Mouse (Mus musculus) heart, adult 9 months (tissue): ENCODE results near the gene Scin.
A peak's percentile ranks its signal among the peaks of the same experiment; 100 is the strongest.
"Not testable (repeated sequence)": the region's sequence is repeated elsewhere in the genome, so short reads cannot be mapped to it uniquely, and the experiment has no call there.

ENCODE experiments used
- DNase-seq, 2 experiments: peaks; one replicate each; pipeline ENCODE4 v3.0.0; 2022; ENCODE audit warnings: low spot score in 2 of 2

Scin gene

DNA sequence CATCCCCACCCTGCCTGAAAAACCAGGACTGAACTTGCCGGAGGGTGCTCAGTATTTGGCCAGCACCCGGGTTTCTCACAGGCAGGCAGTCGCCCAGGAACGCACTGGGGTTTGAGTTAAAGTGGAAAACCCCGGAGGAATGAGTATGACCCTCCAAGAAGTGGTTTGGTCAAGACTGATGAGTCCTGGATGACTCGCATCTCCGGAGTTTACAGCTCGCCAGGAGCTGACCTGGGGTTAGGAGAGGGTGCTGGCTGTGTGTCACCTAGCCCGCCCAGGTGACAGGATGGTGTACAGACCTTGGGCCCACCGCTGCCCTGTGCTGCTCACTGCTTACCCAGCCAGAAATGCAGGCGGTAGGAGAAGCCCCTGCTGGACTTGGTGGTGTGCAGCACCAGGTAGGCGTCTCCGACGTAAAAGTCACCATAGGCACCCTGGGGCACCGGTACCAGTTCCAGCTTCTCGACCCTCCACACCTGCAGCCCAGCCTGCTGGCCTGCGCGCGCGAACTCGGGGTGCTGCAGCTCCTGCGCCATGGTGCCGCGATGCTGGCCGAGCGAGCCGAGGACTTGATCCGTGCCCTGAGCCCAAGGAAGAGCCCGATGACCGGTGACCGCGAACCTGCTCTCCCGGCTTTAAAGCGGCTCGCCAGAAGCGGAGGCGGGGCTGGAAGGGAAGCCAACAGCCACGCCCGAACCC is at the start of gene Scin:
TSS of gene Scin (minus strand) at position 656 of the 699 bp plus-strand sequence.
- DNase-seq, result no peak

DNA sequence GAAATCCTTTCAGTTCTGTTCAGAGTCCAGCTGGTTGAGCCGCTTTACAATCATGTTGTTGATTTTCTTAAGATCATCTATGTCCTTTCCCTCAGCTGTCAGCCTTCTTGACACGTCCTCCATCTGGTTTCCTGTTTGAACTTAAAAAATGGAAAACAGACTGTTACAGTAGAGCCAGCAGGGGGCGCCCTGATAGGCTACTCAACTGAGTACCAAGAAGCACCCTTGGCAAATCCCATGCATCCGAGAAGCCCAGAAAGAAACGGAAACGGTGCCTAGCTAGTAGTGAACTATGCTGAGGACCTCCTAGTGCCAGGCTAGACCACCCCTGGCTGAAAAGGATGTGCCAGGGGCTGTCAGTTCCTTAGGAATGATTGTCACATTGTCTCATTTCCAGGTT is 43.1 kb upstream of the Scin start:
- no peak for DNase-seq

DNA sequence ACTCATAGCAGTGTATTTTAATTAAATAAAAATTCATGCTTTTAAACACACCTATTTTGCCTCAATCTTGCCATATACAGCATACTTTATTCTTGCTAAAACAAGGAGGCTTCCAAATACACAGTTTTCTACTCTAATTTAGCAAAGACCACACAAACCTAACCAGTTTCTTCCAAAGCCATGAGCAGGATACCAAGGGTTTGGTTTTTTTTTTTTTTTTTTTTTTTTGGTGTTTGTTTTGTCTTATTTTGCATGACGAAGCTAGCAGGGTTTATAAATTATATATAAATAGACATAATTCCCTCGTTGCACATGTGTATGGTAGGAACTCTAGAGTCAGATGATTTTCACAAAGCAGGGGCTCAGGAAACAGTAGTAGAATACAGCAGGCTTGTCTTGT is 42.1 kb upstream of the Scin start:
- no peak for DNase-seq

DNA sequence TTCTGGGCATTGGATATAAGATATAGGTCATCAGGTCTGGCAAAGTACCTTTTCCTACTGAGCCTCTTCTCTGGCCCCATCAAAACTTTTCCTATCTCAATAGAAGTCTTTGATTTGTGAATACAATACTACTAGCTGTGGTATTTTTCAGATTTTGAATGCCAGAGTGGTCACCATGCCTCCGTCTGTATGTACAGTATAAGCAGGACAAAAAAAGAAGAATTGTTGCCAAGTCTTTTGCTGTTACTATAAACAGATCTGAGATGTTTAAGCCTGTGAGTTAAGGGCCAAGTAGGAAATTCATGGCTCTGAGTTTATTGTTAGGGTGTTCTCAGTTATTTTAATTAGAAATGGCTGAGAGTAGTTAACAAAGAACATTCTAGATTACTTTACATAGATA is 41.1 kb upstream of the Scin start:
- not testable (repeated sequence) for DNase-seq

DNA sequence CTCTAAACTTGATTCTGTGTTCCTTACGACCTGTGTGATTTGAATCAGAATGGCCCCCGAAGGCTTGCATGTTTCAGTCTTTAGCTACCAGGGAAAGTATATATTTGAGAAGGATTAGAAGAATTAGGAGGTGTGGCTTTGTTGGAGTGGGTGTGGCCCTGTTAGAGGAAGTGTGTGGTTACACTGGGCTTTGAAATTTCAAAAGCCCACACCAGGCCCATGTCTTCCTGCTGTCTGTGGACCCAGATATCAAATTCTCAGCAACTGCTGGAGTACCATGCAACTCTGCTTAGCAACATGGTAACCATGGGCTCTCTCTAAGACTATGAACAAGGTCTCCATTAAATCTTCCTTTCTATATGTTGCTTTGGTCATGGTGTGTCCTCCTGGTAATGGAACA is 37.6 kb upstream of the Scin start:
- no peak for DNase-seq

DNA sequence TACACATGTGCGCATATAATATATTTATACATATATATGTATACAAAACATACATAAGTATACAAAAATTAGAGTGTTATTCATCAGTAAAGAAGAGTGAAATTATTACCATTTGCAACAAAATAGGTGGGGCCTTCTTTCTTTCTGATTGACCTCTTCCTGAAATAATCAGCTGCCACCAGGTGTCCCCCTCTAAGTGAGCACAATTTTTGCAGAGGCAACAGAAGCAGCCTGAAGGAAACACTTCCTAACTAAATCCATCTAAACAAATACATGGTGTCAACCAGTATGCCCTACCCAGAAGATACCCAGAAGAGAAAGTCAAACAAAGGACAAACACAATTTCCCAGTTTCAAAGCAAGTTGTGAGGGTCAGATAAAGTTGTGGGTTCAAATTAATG is 35.6 kb upstream of the Scin start:
- no peak for DNase-seq

DNA sequence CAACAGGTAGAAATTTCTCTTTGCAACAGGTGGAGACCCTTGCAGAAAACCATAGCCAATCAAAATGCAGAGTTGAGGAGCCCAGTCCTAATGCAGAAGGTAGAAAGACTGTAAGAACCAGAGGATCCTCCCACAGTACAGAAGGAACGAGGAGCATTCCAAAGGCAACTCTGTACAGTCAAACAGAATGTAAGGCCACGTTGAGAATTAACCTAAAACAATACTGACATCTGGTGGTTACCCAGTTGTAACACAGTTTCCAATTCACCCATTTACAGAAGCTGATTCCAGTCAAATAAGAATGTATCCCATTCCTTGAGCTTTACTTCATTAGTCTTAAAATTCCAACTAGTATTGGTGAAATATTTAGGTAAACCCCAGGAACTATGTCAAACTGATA is 30.6 kb upstream of the Scin start:
- DNase-seq, result peak in 1 of 2 experiments; percentile 12

DNA sequence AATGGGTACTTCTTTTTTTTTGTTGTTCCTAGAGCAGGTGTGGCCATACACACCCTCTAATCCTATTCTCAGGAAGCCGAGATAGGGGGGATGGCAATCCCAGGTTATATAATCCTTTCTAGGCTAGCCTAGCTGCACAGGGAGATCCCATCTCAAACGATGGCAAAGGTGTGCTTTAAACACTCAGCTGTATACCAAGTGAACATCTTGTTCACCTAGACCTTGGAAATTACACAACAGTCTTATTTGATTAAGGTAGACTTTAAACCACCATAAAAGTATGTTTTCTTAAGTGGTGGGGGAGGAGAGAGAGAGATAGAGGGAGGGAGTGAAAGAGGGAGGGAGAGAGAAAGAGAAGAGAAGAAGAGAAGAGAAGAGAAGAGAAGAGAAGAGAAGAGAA is 26.7 kb upstream of the Scin start:
- no peak for DNase-seq

DNA sequence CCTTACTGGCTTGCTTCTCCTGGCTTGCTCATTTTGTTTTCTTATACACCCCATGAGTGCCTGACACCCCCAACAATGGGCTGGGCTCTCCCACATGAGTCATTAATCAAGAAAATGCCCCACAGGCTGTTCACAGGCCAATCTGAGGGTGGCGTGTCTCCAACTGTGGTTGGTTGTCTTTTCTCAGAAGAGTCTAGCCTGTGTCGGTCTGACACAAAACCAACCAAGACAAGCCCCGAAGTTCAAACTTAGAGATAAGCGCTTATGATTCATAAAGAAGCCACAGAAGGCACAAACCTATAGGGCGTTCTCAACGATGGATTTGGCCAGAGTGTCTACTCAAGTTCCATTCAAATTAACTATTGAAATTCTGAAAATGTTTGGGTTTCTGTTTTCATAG is 20.2 kb upstream of the Scin start:
- DNase-seq, result no peak

DNA sequence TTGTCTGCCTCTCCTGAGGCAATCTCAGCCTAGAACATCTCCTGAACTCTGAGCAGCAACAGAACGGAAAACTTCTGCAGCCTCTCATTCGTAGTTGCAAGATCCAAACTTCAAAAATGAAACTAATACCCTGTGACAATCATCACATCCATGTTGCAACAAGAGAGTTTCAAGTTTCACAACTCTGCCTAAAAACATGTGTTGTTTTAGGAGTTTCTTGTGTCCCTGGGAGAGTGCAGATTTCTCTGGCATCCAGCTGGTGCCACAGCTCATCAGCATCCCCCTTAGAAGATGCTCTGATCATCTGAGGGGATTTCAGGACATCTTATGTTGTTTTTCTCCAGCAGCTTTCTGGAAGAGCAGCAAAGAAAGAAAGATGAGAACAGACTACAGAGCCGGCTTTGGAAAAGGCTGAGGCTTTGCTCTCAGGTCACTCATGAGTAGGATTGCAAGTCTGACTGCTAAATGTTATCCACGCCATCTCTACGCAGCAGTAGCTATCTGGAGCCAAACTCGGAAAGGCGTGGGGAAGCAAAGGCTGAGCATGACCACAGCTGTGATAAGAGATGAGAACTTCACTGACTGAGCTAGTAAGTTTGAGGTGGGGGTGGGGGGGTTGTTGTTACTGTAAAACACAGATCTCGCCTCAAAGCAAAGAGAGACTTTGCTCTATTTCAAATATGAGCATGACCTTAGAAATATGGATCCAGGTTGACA is 18.5 kb upstream of the Scin start:
- no peak for DNase-seq

DNA sequence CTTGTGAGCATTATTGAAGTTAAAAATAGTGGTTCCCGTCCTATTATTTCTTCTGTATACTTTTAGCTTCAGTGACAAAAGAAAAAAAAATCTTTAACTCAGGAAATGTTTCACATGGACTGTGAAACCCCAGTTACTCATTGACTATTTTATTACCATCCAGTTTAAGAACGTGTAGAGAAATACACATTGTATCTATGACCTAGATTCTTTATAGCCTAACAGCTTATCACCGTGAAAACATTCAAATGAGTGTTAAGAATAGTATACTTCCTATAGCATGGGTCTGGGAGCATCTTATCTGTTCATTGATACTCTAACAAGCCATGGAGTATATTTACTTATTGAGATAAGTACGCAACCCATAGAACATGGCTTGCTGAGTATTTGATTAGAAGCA is 13.3 kb upstream of the Scin start:
- no peak for DNase-seq

DNA sequence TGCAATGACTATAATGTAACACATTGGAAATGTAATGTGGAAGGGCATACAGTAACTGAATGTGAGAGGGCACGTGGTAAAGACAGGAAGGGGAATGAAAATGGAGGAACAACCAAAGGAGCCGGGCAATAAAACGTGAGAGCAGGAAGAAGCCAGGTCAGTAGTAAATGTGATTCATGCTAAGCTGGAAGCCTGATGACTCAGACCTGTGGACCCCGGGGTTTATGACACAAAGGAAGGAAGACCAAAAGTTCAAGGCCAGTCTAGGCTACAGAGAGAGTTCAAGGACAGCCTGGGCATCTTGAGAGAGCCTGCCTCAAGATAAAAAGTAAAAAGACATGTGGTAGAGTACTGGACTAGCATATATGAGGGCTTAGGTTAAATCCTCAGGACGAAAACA is 12.5 kb upstream of the Scin start:
- DNase-seq, result no peak

DNA sequence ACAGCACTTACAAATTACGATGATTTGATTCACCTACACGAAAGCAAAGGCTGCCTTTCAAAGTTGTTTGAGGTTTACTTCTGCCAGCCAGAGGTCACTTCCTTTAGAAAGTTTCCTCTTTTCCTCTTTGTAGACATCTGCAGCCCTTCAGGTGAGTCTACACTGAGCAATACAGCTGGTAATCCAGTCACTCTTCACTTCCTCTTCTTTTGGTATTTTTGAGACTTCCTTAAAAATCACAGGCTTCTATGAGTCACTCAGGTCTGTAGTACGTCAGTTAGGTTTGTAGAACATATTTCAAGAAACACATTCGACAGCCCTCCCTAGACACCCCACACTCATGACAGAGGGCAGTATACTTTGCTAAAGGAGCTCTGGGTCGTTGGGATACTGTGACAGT is 6.7 kb upstream of the Scin start:
- DNase-seq, result no peak

DNA sequence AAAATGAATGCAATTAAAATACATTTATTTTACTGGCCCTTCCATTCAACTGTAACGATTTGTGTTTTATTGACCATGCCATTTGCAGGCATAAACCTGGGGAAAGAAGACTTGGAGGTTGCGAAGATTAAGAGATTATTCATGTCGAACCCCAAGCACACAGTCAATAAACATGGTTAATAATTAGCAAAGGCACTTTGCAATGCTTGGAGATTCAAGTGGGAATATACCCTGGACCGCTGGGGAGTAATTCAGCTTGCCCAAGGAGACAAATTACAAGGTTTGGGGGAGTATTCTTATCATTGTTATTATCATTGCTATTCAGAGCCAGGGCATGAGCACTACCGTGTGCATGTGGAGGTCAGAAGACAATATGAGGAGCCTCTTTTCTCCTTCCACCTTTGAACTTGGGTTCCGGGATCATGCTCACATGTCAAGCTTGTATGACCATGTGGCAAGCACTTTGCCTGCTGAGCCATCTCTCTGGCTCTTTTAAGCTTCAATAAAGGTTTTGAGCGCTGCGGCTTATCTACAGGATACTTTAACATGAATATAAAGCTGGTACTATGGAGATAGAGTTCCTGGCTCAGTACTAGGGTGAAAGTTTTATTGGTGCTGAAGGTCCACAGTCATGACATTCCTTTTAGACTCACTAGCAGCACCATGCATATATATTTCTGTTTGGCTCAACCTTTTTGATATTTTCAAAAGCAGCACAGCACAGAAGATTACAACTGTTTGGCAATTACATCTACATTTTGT is 5.6 kb upstream of the Scin start:
- DNase-seq, result no peak

DNA sequence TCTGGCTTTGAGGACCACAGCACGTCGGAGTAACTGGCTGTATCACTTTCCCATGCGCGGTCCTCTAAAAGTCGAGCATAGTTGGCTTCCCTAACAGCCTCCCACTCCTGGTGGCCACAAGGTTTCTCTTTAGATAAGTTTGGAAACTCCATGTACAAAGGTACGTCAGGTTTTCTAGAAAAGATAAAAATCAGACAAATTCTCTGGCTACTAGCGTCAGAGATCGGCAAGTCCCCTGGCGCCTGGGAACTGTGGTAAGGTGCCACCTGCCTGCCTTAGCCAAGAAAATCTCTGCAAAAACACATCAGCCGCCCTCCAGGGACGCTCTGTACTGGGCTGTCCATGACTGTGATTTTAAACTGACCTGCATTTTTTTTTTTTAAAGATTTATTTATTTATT is 501 bp upstream of the Scin start:
- no peak for DNase-seq

DNA sequence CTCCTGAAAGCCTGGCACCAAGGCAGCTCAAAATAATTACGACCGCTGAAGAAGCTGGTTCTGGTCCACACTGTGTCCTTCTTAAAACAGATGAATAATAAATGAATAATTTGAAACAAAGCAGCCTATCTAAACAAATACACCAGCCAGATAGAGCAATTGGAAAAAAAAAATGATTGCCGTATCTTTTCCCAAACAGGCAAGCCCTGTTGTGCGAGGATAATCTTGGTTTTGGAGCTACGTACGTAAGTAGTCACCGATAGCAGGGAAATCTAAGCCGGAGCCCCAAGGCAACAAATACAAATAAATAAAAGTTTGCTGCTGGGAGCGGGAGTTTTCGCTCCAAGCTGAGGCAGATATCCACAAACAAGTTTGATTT is 845 bp downstream of the Scin start:
- no peak for DNase-seq

DNA sequence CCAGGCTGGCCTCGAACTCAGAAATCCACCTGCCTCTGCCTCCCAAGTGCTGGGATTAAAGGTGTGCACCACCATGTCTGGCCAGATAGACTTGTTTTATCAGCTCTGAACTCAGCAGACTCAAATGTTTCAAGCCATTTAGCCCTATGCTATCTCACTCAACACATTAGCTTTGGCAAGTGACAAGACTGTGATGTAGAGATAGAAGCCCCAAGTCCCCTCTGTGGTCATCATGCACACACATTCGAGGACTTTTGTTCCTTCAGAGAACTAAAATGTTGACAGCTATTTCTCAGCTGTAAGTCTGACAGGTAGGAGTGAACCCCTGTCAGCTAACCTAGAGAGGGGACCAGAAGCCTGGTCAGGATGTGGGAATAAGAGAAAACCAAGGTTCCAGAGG is 15.2 kb downstream of the Scin start:
- no peak for DNase-seq

DNA sequence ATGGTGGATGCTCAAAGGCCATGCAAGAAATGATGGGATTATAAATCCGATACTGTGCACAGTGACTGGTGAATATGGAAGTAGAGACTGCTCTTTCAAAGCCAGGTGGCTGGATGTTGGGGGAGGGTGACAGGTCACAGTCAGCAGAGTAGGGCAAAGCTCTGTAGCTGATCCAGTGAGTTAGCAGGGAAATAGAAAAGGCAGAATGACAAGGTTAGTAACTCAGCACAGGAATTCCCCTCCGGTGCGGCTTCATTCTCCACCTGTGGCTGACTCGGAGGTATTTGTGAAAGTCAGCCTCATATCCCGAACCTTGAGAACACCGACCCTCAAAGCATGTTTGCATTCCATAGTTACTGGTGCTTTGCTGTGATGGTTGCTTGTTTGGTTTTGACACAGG is 17.0 kb downstream of the Scin start:
- DNase-seq, result no peak

DNA sequence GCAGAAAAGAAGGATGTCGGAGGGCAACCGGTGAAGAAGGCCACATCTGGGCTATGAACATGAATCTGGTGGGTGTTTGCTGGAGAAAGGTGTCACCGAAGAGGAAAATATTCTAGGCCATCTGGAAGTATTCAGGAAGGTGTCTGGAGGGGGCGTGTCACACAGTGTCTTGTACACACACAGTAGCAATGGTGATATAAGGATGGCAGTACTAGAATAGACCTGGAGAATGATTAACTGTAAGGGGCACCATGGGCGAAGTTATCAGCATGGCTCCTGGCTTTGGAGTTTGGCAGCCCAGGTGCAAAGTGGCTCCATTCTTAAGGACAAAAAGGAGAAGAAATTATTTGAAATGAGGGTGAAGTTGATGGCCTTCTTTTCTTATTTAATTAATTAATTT is 17.8 kb downstream of the Scin start:
- no peak for DNase-seq

DNA sequence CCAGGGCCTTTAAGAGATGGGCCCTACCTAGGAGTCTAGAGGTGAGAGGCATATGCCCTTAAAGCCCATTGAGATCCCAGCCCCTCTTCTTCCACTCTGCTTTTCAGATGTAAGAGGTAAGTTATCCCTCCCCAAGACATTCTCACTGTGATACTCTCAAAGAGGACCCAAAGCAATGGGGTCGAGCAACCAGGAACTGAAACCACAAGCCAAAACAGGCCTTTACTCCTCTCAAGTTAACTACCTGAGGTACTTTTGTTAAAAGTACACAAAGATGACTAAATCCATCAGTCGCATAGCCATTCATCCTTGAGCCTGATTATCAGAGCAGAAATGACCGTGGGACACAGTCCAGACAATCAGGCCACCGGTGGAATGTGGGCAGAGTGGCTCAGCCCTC is 19.1 kb downstream of the Scin start:
- no peak for DNase-seq

DNA sequence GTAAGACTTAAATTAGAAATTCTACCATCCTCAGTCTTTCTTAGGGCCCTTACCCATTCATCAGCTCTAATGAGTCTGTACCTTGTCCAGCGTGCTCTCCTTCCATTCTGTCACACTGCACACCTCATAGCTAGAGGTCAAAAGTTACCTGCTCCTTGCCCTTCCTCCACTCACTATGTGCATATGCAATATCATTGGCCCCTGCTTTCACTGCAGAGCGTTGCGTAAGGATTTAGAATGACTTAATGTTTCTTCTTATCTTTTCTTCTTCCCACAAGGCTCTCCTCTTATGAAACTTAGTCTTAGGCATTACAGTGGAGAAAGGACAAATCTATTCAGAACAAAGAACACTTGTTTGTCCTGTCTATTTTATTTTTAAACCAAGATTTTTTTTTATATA is 20.0 kb downstream of the Scin start:
- DNase-seq, result no peak

DNA sequence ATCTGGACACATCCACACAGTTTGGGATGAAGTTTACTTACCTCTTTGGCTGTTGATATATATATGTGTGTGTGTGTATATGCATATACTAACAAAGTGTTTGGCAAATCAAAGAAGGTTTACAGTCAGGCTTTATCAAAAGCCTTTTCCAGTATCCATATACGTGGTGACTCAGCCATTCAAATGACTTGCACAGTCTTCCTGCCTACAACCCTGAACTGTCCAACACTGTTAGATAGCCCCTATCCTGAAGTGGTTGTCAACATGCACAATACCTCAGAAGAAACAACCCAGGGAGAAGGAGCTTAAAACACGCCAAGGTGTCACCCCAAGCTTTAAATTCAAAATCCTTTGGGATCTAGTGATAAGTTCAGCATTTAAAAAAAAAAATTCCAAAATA is 20.4 kb downstream of the Scin start:
- no peak for DNase-seq

DNA sequence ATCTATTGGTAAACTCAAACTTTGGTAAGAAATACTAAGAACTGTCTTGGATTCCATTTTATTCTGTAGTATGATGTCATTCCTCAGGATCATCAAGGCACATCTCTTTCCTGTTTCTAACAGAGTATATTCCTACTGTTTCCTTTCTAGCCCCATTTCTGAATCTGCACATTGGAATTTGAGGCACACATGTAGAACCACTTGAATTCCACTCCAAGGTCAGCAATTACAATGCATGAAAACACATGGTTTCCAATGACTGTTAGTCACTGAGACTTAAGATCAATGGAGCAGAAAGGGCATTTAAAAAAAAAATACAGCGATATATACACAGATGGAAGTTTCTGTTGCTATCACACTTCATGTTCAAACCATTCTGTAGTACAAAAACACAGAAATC is 24.8 kb downstream of the Scin start:
- no peak for DNase-seq
